Mouse (Mus musculus) monocyte, adult 2 months (primary cell): Measurements from ENCODE around the gene Grasp.

Experiments used
- DNase-seq, 2 experiments: peaks; one replicate each; pipeline ENCODE4 v3.0.0; 2022; ENCODE audit warnings: low spot score in 2 of 2, low read depth in 1 of 2

The Grasp gene

GRCm38 (mm10) chr15:101246231-101247154 is 22.5 kb downstream of the Grasp start:
- DNase-seq: peak; percentile 92 to 93

- DNase-seq: no peak
Measured at GRCm38 (mm10) chr15:101247155-101247498, 23.1 kb downstream of the Grasp start.

GRCm38 (mm10) chr15:101248029-101248710 is 24.2 kb downstream of the Grasp start:
- DNase-seq: no peak

GRCm38 (mm10) chr15:101250220-101250800 is 26.3 kb downstream of the Grasp start:
- no peak for DNase-seq

GRCm38 (mm10) chr15:101251930-101252329 is 27.9 kb downstream of the Grasp start:
- DNase-seq: no peak

- DNase-seq: peak in 1 of 2 experiments; percentile 66
Measured at GRCm38 (mm10) chr15:101252614-101253013, 28.6 kb downstream of the Grasp start.

GRCm38 (mm10) chr15:101253563-101253885 is 29.5 kb downstream of the Grasp start:
- no peak for DNase-seq

GRCm38 (mm10) chr15:101253886-101254795 is 30.2 kb downstream of the Grasp start, which contains the start of gene Nr4a1:
Nr4a1 (plus strand) TSS chr15:101254269.
- peak in 1 of 2 experiments; percentile 82 for DNase-seq

- DNase-seq: peak in 1 of 2 experiments; percentile 56
Measured at GRCm38 (mm10) chr15:101255842-101256462, 32.0 kb downstream of the Grasp start.

GRCm38 (mm10) chr15:101256463-101257206 is 32.6 kb downstream of the Grasp start:
- DNase-seq: peak in 1 of 2 experiments; percentile 66

GRCm38 (mm10) chr15:101258420-101258819 is 34.4 kb downstream of the Grasp start:
- no peak for DNase-seq

- DNase-seq: no peak
Measured at GRCm38 (mm10) chr15:101259922-101260321, 35.9 kb downstream of the Grasp start.

GRCm38 (mm10) chr15:101260387-101260786 is 36.4 kb downstream of the Grasp start:
- DNase-seq: no peak

GRCm38 (mm10) chr15:101260874-101261622 is 37.1 kb downstream of the Grasp start:
- DNase-seq: no peak

GRCm38 (mm10) chr15:101262502-101262901 is 38.5 kb downstream of the Grasp start:
- peak; percentile 82 to 85 for DNase-seq

GRCm38 (mm10) chr15:101266132-101266963 is 42.4 kb downstream of the Grasp start:
- peak; percentile 89 to 97 for DNase-seq

- no peak for DNase-seq
Measured at GRCm38 (mm10) chr15:101267053-101268032, 43.4 kb downstream of the Grasp start.
